Mouse (Mus musculus): Measurements from ENCODE around the gene Serf2. TPM values are rescaled to one million over a fixed set of nuclear protein-coding genes. Genes with fewer than 3 reads are reported as not detected.
A peak's percentile ranks its signal among the peaks of the same experiment; 100 is the strongest.

Serf2 gene
- polyA plus RNA-seq, 1 experiment, result 891 TPM

- Histone ChIP-seq H3K4me2 (ENCODE audit: low read depth) (peak overlapping the region; percentile 75), H3K79me2 (ENCODE audit: control insufficient read depth, insufficient read depth) (peaks cover 33% of the 10 kb centered on the region), H3K27me3 (ENCODE audit: control insufficient read depth, insufficient read depth, insufficient read length) (no peaks in the 10 kb centered on the region), H3ac (ENCODE audit: control insufficient read depth, insufficient read length) (peak overlapping the region; percentile 92), H3K36me3 (ENCODE audit: control insufficient read depth, insufficient read depth) (peaks cover 18% of the 10 kb centered on the region), H3K4me3 (peak overlapping the region; percentile 57)
- no peak for TF ChIP-seq TCF3 (IDR thresholded peaks at IDR 0.05; ENCODE audit: insufficient read length, low read depth)
- peak in 1 of 3 experiments; percentile 61 for TF ChIP-seq MYOD1 (IDR thresholded peaks at IDR 0.05; ENCODE audit: control insufficient read depth in 1 of 3, insufficient read length in 2 of 3, low read depth in 2 of 3)
- TF ChIP-seq MYOG (IDR thresholded peaks at IDR 0.05; ENCODE audit: control insufficient read depth in 1 of 3, insufficient read depth in 1 of 3, insufficient read length in 2 of 3, low read depth in 2 of 3), result peak in 2 of 3 experiments; percentile 31 to 51
- TF ChIP-seq CEBPB (IDR thresholded peaks at IDR 0.05; ENCODE audit: insufficient read depth, poor library complexity, severe bottlenecking), result no peak
- no peak for TF ChIP-seq POLR2AphosphoS2 (IDR thresholded peaks at IDR 0.05; ENCODE audit: insufficient read length, low read depth)
- TF ChIP-seq TCF12 (IDR thresholded peaks at IDR 0.05; ENCODE audit: insufficient read depth, poor library complexity, severe bottlenecking), result no peak
- no peak for TF ChIP-seq REST (IDR thresholded peaks at IDR 0.05; ENCODE audit: insufficient read depth, insufficient read length)
- TF ChIP-seq USF1 (IDR thresholded peaks at IDR 0.05; ENCODE audit: low read depth), result no peak
- no peak for TF ChIP-seq POLR2A (IDR thresholded peaks at IDR 0.05; ENCODE audit: insufficient read length, low read depth)
Observed at GRCm38 (mm10) chr2:121449545-121450011, 583 bp downstream of the Serf2 start.

GRCm38 (mm10) chr2:121450093-121450492, 1.1 kb downstream of the Serf2 start:
- no peaks in the 10 kb centered on the region for H3K27me3 ChIP-seq (ENCODE audit: control insufficient read depth, insufficient read depth, insufficient read length)
- H3K79me2 ChIP-seq (ENCODE audit: control insufficient read depth, insufficient read depth), result peaks cover 33% of the 10 kb centered on the region
- peak overlapping the region; percentile 92 for H3ac ChIP-seq (ENCODE audit: control insufficient read depth, insufficient read length)
- peak overlapping the region; percentile 75 for H3K4me2 ChIP-seq (ENCODE audit: low read depth)
- H3K36me3 ChIP-seq (ENCODE audit: control insufficient read depth, insufficient read depth), result peaks cover 18% of the 10 kb centered on the region
- peak overlapping the region; percentile 57 for H3K4me3 ChIP-seq
- TF ChIP-seq TCF3 (IDR thresholded peaks at IDR 0.05; ENCODE audit: insufficient read length, low read depth) (no peak), TCF12 (IDR thresholded peaks at IDR 0.05; ENCODE audit: insufficient read depth, poor library complexity, severe bottlenecking) (no peak), MYOG (IDR thresholded peaks at IDR 0.05; ENCODE audit: control insufficient read depth in 1 of 3, insufficient read depth in 1 of 3, insufficient read length in 2 of 3, low read depth in 2 of 3) (no peak), E2F4 (IDR thresholded peaks at IDR 0.05; ENCODE audit: insufficient read depth) (no peak), MYOD1 (IDR thresholded peaks at IDR 0.05; ENCODE audit: control insufficient read depth in 1 of 3, insufficient read length in 2 of 3, low read depth in 2 of 3) (no peak), MAX (IDR thresholded peaks at IDR 0.05; ENCODE audit: low read depth) (no peak), USF1 (IDR thresholded peaks at IDR 0.05; ENCODE audit: low read depth) (no peak), POLR2A (IDR thresholded peaks at IDR 0.05; ENCODE audit: insufficient read length, low read depth) (no peak), POLR2AphosphoS2 (IDR thresholded peaks at IDR 0.05; ENCODE audit: insufficient read length, low read depth) (no peak), SRF (IDR thresholded peaks at IDR 0.05; ENCODE audit: control insufficient read depth, insufficient read length, low read depth) (no peak)

- peak overlapping the region; percentile 62 for H3K4me2 ChIP-seq (ENCODE audit: low read depth)
- no peak overlapping the region for H3K4me3 ChIP-seq
Observed at GRCm38 (mm10) chr2:121452361-121452760, 3.4 kb downstream of the Serf2 start.

GRCm38 (mm10) chr2:121452990-121453389, 4.0 kb downstream of the Serf2 start, which contains the start of gene Hypk:
Gene Hypk (plus strand): TSS chr2:121453290.
- no peaks in the 10 kb centered on the region for H3K27me3 ChIP-seq (ENCODE audit: control insufficient read depth, insufficient read depth, insufficient read length)
- TF ChIP-seq MAX (IDR thresholded peaks at IDR 0.05; ENCODE audit: low read depth) (no peak), CEBPB (IDR thresholded peaks at IDR 0.05; ENCODE audit: insufficient read depth, poor library complexity, severe bottlenecking) (no peak), MYOG (IDR thresholded peaks at IDR 0.05; ENCODE audit: control insufficient read depth in 1 of 3, insufficient read depth in 1 of 3, insufficient read length in 2 of 3, low read depth in 2 of 3) (no peak), POLR2A (IDR thresholded peaks at IDR 0.05; ENCODE audit: insufficient read length, low read depth) (no peak), SRF (IDR thresholded peaks at IDR 0.05; ENCODE audit: control insufficient read depth, insufficient read length, low read depth) (no peak), USF1 (IDR thresholded peaks at IDR 0.05; ENCODE audit: low read depth) (no peak), TCF3 (IDR thresholded peaks at IDR 0.05; ENCODE audit: insufficient read length, low read depth) (no peak), REST (IDR thresholded peaks at IDR 0.05; ENCODE audit: insufficient read depth, insufficient read length) (no peak), MYOD1 (IDR thresholded peaks at IDR 0.05; ENCODE audit: control insufficient read depth in 1 of 3, insufficient read length in 2 of 3, low read depth in 2 of 3) (no peak), E2F4 (IDR thresholded peaks at IDR 0.05; ENCODE audit: insufficient read depth) (no peak), TCF12 (IDR thresholded peaks at IDR 0.05; ENCODE audit: insufficient read depth, poor library complexity, severe bottlenecking) (no peak), POLR2AphosphoS2 (IDR thresholded peaks at IDR 0.05; ENCODE audit: insufficient read length, low read depth) (no peak)
- H3K79me2 ChIP-seq (ENCODE audit: control insufficient read depth, insufficient read depth), result peaks cover 44% of the 10 kb centered on the region
- H3K4me2 ChIP-seq (ENCODE audit: low read depth), result peak within 1 kb of the TSS; percentile 62
- H3K36me3 ChIP-seq (ENCODE audit: control insufficient read depth, insufficient read depth), result peaks cover 18% of the 10 kb centered on the region
- no peak within 1 kb of the TSS for H3ac ChIP-seq (ENCODE audit: control insufficient read depth, insufficient read length)
- H3K4me3 ChIP-seq, result no peak within 1 kb of the TSS

More at GRCm38 (mm10) chr2:121452361-121452760, 3.4 kb downstream of the Serf2 start:
- TF ChIP-seq POLR2AphosphoS2 (IDR thresholded peaks at IDR 0.05; ENCODE audit: insufficient read length, low read depth) (no peak), USF1 (IDR thresholded peaks at IDR 0.05; ENCODE audit: low read depth) (peak; percentile 45)
- Histone ChIP-seq H3K36me3 (ENCODE audit: control insufficient read depth, insufficient read depth) (peaks cover 18% of the 10 kb centered on the region), H3ac (ENCODE audit: control insufficient read depth, insufficient read length) (no peak overlapping the region), H3K79me2 (ENCODE audit: control insufficient read depth, insufficient read depth) (peaks cover 38% of the 10 kb centered on the region), H3K27me3 (ENCODE audit: control insufficient read depth, insufficient read depth, insufficient read length) (no peaks in the 10 kb centered on the region)

- H3K36me3 ChIP-seq (ENCODE audit: control insufficient read depth, insufficient read depth), result peaks cover 22% of the 10 kb centered on the region
- H3K4me3 ChIP-seq, result no peak overlapping the region
- no peaks in the 10 kb centered on the region for H3K27me3 ChIP-seq (ENCODE audit: control insufficient read depth, insufficient read depth, insufficient read length)
- peaks cover 46% of the 10 kb centered on the region for H3K79me2 ChIP-seq (ENCODE audit: control insufficient read depth, insufficient read depth)
- TF ChIP-seq MAX (IDR thresholded peaks at IDR 0.05; ENCODE audit: low read depth), result no peak
- TF ChIP-seq POLR2A (IDR thresholded peaks at IDR 0.05; ENCODE audit: insufficient read length, low read depth), result peak; percentile 30
- TF ChIP-seq POLR2AphosphoS2 (IDR thresholded peaks at IDR 0.05; ENCODE audit: insufficient read length, low read depth), result peak; percentile 93
- H3K4me2 ChIP-seq (ENCODE audit: low read depth), result no peak overlapping the region
- no peak overlapping the region for H3ac ChIP-seq (ENCODE audit: control insufficient read depth, insufficient read length)
Observed at GRCm38 (mm10) chr2:121453917-121454316, 4.9 kb downstream of the Serf2 start.

Data from myocyte (in vitro differentiated cells).